Mouse (Mus musculus): Measurements from ENCODE around the gene Sem1. TPM values are rescaled to one million over a fixed set of nuclear protein-coding genes. Genes with fewer than 3 reads are reported as not detected.

Gene Sem1
- 6.2 and 7.9 TPM in 2 replicates for polyA plus RNA-seq (2012)

GRCm38 (mm10) chr6:6578304-6579149 is at the start of gene Sem1:
Sem1 (minus strand) TSS chr6:6578663.
- Histone ChIP-seq H3K4me1 (ENCODE audit: control insufficient read depth) (peaks cover 10% of the 10 kb centered on the region), H3K36me3 (ENCODE audit: control insufficient read depth) (peaks cover 8% of the 10 kb centered on the region), H3K9me3 (ENCODE audit: control insufficient read depth, low read length) (no peaks in the 10 kb centered on the region), H3K27me3 (ENCODE audit: control insufficient read depth) (no peaks in the 10 kb centered on the region), H3K4me3 (replicated peaks) (peak within 1 kb of the TSS; percentile 86)
- no peak for TF ChIP-seq TAL1 (IDR thresholded peaks at IDR 0.05; ENCODE audit: low read length)
- TF ChIP-seq GATA1 (IDR thresholded peaks at IDR 0.05; ENCODE audit: low read length), result no peak

DNA sequence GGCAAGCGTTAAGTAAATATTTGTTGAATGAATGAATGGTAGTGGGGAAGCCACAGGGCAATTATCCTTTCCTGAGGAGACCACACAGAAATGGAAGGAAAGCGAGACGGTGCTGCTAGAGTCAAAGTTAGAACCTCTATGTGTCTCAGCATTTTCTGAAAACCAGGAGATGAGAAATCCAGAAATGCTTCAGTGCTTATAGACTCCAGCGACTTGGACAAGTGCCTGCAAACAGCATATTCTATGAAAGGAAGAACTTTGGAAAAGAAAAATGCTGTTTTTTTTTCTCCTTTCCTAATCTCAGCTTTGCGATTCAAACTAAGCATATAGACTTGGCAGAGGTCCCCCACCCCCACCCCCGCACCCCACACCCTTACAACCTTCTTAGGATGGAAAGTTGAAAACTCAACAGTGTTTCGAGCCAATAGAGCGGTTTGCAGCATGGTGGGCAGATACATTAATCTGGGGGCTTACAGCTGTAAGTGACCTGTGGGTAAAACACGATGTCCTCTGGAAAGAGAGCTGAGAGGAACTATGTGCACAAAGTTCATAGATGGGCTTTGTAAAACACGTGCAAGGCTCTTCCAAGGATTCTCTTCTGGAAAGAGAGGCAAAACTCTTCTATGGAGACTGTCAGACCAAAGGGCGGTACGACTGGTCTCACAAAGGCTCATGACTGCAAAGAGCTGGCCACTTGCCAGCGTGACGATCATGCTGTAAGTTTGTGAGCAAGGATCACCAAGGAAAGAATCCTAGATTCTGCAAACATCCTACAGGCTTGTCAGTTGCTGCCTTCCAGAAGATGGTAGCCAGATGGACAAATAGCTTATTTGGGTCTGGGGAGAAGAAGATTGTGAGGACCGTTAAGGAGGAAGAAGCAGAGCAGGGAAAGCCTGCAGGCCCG is 44.6 kb upstream of the Sem1 start:
- no peak for TF ChIP-seq GATA1 (IDR thresholded peaks at IDR 0.05; ENCODE audit: low read length)
- no peak for TF ChIP-seq TAL1 (IDR thresholded peaks at IDR 0.05; ENCODE audit: low read length)
- peaks cover 2% of the 10 kb centered on the region; the same call in 1 of the 2 replicates for H3K9me3 ChIP-seq (ENCODE audit: control insufficient read depth, low read length)
- no peaks in the 10 kb centered on the region for H3K27me3 ChIP-seq (ENCODE audit: control insufficient read depth)
- H3K4me1 ChIP-seq (ENCODE audit: control insufficient read depth), result no peaks in the 10 kb centered on the region
- H3K4me3 ChIP-seq (replicated peaks), result no peak overlapping the region
- H3K36me3 ChIP-seq (ENCODE audit: control insufficient read depth), result no peaks in the 10 kb centered on the region

- no peaks in the 10 kb centered on the region for H3K9me3 ChIP-seq (ENCODE audit: control insufficient read depth, low read length)
- H3K36me3 ChIP-seq (ENCODE audit: control insufficient read depth), result no peaks in the 10 kb centered on the region
- no peak for TF ChIP-seq TAL1 (IDR thresholded peaks at IDR 0.05; ENCODE audit: low read length)
- TF ChIP-seq GATA1 (IDR thresholded peaks at IDR 0.05; ENCODE audit: low read length), result no peak
- H3K4me3 ChIP-seq (replicated peaks), result no peak overlapping the region
- no peaks in the 10 kb centered on the region for H3K27me3 ChIP-seq (ENCODE audit: control insufficient read depth)
- H3K4me1 ChIP-seq (ENCODE audit: control insufficient read depth), result no peaks in the 10 kb centered on the region
Observed at GRCm38 (mm10) chr6:6603561-6604544, 25.4 kb upstream of the Sem1 start.

GRCm38 (mm10) chr6:6586313-6586712 is 7.8 kb upstream of the Sem1 start:
- Histone ChIP-seq H3K4me1 (ENCODE audit: control insufficient read depth) (no peaks in the 10 kb centered on the region), H3K27me3 (ENCODE audit: control insufficient read depth) (no peaks in the 10 kb centered on the region), H3K4me3 (replicated peaks) (no peak overlapping the region), H3K9me3 (ENCODE audit: control insufficient read depth, low read length) (no peaks in the 10 kb centered on the region), H3K36me3 (ENCODE audit: control insufficient read depth) (no peaks in the 10 kb centered on the region)
- TF ChIP-seq TAL1 (IDR thresholded peaks at IDR 0.05; ENCODE audit: low read length), result no peak
- TF ChIP-seq GATA1 (IDR thresholded peaks at IDR 0.05; ENCODE audit: low read length), result no peak

- H3K27me3 ChIP-seq (ENCODE audit: control insufficient read depth), result no peaks in the 10 kb centered on the region
- H3K9me3 ChIP-seq (ENCODE audit: control insufficient read depth, low read length), result no peaks in the 10 kb centered on the region
- H3K4me1 ChIP-seq (ENCODE audit: control insufficient read depth), result peaks cover 8% of the 10 kb centered on the region
- H3K4me3 ChIP-seq (replicated peaks), result no peak overlapping the region
- no peaks in the 10 kb centered on the region for H3K36me3 ChIP-seq (ENCODE audit: control insufficient read depth)
- no peak for TF ChIP-seq GATA1 (IDR thresholded peaks at IDR 0.05; ENCODE audit: low read length)
- TF ChIP-seq TAL1 (IDR thresholded peaks at IDR 0.05; ENCODE audit: low read length), result no peak
Observed at GRCm38 (mm10) chr6:6581849-6582248, 3.4 kb upstream of the Sem1 start.

DNA sequence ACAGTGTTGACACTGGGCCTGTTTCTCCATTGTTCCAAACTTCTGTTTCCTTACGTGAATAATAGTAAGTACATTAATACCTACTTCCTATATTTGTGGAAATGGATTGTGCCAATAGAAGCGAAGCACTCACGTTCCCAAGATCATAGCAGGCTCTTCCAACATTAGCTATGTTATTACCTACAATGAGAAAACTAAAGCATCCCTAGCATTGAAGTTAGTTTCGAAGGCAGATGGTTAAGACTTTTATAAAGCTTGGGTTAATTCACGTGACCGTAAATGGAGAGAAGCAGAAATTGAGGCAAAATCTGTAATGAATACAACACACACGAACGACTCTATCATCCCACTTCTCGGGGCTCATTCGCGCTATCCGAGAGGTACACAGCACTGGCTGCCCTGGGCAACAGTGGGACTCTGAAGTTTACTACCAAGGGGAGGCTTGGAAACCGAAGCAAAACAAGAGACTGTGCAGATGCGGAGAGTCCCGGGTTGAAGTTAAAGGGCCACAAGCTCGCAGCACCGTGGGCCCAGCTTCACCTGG is 650 bp downstream of the Sem1 start:
- H3K4me3 ChIP-seq (replicated peaks), result peak overlapping the region; percentile 86
- H3K36me3 ChIP-seq (ENCODE audit: control insufficient read depth), result peaks cover 8% of the 10 kb centered on the region
- TF ChIP-seq TAL1 (IDR thresholded peaks at IDR 0.05; ENCODE audit: low read length) (no peak), GATA1 (IDR thresholded peaks at IDR 0.05; ENCODE audit: low read length) (no peak)
- no peaks in the 10 kb centered on the region for H3K27me3 ChIP-seq (ENCODE audit: control insufficient read depth)
- peaks cover 10% of the 10 kb centered on the region for H3K4me1 ChIP-seq (ENCODE audit: control insufficient read depth)
- no peaks in the 10 kb centered on the region for H3K9me3 ChIP-seq (ENCODE audit: control insufficient read depth, low read length)

DNA sequence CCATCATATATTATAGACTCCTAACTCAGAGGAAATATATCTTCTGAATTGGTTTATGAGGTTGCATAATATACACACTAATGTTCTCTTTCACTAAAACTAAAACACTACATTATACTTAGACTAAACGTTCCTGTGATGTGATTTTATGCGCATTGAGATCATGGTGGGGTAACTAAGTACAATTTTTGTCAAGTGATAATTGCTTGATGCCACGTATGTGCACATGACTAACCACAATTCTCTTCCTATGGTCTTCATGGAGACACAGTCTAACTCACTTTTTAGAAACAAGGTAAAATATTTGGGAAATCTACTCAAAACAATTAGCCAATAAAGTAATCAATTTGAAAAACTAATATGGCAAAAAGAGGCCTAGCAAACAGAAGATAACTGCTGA is 1.2 kb downstream of the Sem1 start:
- Histone ChIP-seq H3K36me3 (ENCODE audit: control insufficient read depth) (peaks cover 8% of the 10 kb centered on the region), H3K27me3 (ENCODE audit: control insufficient read depth) (no peaks in the 10 kb centered on the region), H3K4me3 (replicated peaks) (peak overlapping the region; percentile 86), H3K9me3 (ENCODE audit: control insufficient read depth, low read length) (no peaks in the 10 kb centered on the region), H3K4me1 (ENCODE audit: control insufficient read depth) (peaks cover 12% of the 10 kb centered on the region)
- TF ChIP-seq GATA1 (IDR thresholded peaks at IDR 0.05; ENCODE audit: low read length), result no peak
- TF ChIP-seq TAL1 (IDR thresholded peaks at IDR 0.05; ENCODE audit: low read length), result no peak

DNA sequence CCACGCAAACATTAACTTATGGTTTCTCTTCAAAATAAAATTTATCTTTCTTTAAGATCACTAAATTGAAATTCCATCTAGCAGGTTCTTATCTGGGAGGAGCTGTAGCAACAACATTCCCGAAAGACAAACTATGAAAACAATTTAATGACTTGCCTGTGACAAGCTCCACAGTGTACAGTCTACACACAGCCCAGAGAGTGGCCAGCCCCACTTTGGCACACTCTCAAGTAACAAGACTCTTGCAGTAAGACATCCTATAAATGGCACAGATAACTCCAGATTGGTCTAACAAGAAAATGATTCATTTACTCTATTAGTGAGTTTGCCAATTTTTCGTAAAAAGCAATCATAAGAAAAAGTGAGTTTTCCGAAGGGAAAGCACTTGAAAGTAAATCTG is 2.7 kb downstream of the Sem1 start:
- TF ChIP-seq TAL1 (IDR thresholded peaks at IDR 0.05; ENCODE audit: low read length), result no peak
- TF ChIP-seq GATA1 (IDR thresholded peaks at IDR 0.05; ENCODE audit: low read length), result no peak
- peaks cover 8% of the 10 kb centered on the region for H3K36me3 ChIP-seq (ENCODE audit: control insufficient read depth)
- peaks cover 12% of the 10 kb centered on the region for H3K4me1 ChIP-seq (ENCODE audit: control insufficient read depth)
- H3K4me3 ChIP-seq (replicated peaks), result no peak overlapping the region
- H3K9me3 ChIP-seq (ENCODE audit: control insufficient read depth, low read length), result no peaks in the 10 kb centered on the region
- H3K27me3 ChIP-seq (ENCODE audit: control insufficient read depth), result no peaks in the 10 kb centered on the region

All from erythroblast, embryonic 14.5 days (primary cell).